Mouse (Mus musculus) olfactory bulb, adult 2 months (tissue): ENCODE results near the gene Eef2k.

Source experiments
- CTCF ChIP-seq: fragments of 200-500 bp; IDR thresholded peaks from 2 replicates; pipeline ENCODE4 v1.5.1; 2012; ENCODE audit warnings: low read depth, mild to moderate bottlenecking, low read length, moderate library complexity; ENCODE audit not compliant: insufficient read depth
- POLR2A ChIP-seq: fragments of 200-500 bp; IDR thresholded peaks from 2 replicates; pipeline ENCODE4 v1.6.1; 2012; ENCODE audit warnings: mild to moderate bottlenecking, low read depth, low read length, moderate library complexity; ENCODE audit not compliant: insufficient read depth

DNA sequence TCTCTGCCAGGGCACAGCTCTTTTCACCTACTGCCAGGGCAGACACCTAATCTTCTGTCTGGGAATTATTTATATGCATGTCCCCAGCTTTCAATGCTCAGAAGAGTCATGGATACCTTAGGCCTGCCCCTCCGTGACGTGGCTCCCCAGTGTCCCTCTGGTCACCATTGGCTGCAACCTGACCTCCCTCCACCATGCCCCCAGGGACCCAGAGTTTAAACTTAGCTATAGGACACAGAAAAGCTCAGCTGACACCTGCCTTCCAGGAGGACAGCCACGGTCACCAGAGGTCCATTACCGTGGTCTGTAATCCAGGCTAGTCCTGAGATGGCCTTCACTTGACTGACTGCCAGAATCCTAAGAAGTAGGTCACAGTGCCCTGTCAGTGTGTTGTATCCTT lies 23.2 kb upstream of the Eef2k start:
- no peak for TF ChIP-seq CTCF
- no peak for TF ChIP-seq POLR2A
